Mouse (Mus musculus): ENCODE measurements around the gene Wdr66. TPM values are rescaled to one million over a fixed set of nuclear protein-coding genes. Genes with fewer than 3 reads are reported as not detected.
"Not testable (repeated sequence)": the region's sequence is repeated elsewhere in the genome, so short reads cannot be mapped to it uniquely, and the experiment has no call there.

Gene Wdr66
- total RNA-seq (2021): 1 to 10 TPM; 2.2 to 3.3 TPM

DNA sequence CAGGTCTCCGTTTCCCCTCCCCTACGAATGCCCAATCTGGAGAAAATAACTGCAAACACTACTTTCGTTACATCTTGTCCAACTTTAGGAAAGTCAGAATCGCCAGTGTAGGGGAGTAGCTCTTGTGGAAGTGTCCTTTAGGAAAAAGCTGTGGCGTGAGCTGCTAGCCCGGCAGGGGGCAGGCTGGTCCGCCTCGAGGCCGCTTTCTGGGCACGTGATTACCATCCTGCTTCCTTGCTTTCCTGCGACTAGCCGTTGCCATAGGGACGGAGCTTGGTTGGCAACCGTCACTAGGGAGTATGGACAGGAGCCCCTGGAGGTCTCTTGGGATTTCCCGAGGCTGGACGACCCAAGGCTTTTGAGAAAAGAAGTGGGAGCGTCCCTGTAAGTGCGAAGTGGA, at the start of gene Wdr66:
TSS of gene Wdr66 (plus strand) at position 269 of the 400 bp plus-strand sequence.
- DNase-seq: peak; percentile 93

DNA sequence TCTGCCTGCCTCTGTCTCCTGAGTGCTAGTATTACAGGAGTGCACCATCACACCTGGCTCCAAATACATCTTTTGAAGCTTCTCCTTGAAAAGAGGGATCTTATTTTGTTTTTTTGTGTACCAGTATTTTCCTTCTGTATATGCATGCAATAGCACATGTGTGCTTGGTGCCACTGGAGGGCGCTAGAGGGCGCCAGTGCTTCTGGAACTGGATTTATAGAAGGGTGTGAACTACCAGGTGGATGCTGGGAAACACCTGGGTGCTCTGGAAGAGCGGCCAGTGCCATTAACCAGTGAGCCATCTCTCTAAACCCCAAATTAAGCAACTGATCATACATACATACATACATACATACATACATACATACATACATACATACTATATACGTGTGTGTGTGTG, 49.1 kb upstream of the Wdr66 start:
- DNase-seq: not testable (repeated sequence)

DNA sequence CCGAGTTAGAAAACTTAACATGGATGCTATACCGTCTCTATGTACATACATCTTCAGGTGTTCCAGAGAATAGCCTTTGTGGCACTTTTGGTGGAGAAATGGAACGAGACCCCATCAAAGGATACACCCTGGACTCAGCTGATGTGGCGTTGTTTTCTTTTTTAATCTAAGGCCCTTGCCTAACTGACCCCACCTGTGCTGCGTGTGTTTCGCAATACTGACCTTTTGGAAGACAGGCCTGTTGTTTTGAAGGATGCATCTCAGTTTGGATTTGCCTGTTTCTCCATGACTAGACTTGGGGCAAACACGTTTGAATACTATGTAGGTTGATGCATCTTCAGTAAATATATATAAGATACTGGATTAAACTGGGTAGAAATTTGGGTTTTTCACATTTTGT, 48.3 kb upstream of the Wdr66 start:
- not testable (repeated sequence) for DNase-seq

DNA sequence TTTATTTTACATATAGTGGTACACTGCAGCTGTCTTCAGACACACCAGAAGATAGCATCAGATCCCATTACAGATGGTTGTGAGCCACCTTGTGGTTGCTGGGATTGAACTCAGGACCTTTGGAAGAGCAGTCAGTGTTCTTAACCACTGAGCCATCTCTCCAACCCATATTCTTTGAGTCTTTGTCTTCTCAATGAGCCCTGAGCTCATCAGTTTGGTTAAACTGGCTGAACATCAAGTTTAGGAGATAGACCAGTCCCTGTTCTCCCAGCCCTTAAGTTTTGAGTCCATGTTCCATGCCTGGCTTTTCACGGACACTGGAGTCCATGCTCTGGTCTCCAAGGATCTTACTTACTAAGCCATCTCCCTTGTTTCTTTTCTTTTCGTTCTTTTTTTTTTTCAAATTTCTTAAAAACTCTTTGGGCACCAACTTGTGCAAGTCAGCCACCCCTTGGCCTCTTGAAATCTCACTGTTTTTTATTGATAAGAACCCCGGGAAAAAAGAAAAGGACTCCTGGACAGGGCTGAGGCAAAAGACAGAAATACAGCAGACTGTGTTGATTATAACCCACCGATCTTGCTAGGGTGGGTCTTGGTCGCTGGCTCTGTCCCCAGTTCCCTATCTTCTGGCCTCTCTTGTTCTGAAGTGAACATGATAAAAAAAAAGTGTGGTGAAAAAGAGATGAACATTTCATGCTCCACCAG, 29.4 kb upstream of the Wdr66 start:
- not testable (repeated sequence) for DNase-seq

DNA sequence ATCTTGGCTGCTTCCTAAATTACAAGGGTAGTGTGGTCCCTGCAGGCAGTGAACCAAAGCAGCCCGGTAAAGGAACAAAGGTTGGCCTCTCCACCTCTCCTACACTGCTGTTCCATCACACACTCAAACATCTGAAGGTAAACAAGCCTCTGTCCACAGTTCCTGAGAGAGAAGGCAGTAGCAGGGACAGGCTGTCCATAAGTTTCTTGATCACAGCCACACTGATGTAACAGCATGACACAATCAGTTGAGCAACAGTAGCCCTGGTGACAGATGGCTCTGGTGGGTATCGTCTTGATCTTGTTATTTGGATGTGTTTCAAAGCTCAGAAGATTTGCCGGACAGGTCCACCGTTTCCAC, 28.9 kb upstream of the Wdr66 start:
- no peak for DNase-seq

DNA sequence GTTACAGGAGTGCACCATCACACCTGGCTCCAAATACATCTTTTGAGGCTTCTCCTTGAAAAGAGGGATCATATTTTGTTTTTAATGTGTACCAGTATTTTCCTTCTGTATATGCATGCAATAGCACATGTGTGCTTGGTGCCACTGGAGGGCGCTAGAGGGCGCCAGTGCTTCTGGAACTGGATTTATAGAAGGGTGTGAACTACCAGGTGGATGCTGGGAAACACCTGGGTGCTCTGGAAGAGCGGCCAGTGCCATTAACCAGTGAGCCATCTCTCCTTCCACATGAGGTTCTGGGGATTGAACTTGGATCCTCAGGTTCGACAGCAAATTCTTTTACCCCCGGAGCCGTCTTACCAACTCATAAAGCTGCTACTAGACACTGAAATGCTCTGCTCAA, 28.0 kb upstream of the Wdr66 start:
- DNase-seq: not testable (repeated sequence)

DNA sequence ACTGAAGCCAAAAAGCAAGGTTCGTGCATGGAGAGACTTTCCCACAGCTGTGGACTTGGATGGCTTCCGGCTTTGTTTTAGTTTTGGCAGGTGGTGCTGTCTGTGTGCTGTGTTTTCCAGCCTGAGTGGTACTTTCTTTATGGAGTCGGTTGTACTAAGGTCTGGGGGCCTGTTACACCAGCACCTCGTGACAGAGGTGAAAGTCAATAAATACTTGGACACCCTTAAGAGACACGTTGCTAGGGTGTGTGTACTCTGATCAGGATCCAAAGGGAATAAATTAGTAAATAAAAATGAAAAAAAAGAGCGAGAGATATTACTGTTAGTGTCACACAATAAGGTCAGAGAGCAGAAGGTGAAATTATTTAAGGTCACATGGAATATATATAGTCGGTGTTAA, 25.1 kb upstream of the Wdr66 start:
- DNase-seq: no peak

DNA sequence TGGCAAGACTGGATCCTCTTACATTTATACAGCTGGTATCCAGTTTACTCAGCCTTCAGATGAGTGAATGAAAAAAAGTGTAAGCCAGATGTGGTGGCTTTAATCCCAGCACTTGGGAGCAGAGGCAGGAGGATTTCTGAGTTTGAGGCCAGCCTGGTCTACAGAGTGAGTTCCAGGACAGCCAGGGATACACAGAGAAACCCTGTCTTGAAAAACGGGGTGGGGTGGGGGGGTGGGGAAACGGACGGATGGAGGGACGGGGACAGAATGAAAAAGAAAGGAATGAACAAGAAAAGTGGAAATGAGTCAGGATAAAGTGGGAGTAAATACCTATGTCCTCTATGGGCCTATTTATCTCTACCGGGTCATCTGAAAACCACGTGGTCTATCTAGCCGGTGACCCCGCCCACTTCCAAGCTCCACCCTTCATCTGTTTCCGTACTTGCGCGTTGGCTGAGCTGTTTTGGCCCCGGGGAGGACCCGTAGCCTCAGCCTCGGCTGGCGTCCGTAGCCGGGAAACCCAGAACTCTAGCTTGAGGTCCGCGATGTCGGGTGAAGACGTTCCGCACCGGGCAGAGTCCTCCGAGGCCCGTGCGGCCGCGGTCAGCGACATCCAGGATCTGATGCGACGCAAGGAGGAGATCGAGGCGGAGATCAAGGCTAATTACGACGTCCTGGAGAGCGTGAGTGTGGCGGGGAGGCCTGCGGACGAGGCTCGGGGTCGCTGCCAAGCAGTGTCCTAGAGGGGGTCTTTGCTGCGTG, 24.0 kb upstream of the Wdr66 start:
- peak; percentile 96 for DNase-seq

DNA sequence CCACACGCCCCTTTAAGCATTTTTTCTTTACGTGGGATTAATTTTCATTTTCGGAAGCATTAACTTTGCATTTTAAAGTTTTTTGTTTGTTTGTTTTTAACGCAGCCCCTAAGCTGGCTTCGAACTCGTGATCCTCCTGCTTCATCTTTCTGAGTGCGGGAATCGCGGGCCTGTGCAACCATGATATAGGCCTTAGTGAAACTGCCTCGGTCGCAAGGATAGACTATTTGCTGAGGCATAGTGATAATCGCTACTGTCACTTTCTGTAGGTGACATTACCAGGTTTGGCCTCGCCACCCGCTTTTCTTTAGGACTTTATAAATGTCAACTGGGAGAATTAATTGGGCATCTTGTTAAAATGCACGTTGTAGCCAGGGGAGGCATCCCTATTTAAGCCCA, 23.4 kb upstream of the Wdr66 start:
- no peak for DNase-seq

DNA sequence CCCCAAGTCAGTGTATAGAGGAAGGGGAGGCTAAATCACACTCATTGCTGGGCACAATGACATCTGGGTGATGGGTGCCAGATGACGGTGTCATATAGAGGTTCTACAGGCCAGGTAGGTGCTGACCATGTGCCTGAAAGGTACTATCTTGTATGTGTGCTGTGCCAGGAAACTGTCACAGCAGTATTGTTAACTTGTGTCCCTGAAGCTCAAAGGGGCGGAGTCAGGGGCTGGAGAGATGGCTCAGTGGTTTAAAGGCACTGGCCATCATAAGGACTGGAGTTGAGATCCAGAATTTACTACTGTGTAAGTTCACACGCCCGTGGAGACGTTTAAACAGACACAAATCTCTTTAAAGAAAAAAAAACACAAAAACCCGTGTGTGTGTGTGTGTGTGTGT, 22.6 kb upstream of the Wdr66 start:
- no peak for DNase-seq

DNA sequence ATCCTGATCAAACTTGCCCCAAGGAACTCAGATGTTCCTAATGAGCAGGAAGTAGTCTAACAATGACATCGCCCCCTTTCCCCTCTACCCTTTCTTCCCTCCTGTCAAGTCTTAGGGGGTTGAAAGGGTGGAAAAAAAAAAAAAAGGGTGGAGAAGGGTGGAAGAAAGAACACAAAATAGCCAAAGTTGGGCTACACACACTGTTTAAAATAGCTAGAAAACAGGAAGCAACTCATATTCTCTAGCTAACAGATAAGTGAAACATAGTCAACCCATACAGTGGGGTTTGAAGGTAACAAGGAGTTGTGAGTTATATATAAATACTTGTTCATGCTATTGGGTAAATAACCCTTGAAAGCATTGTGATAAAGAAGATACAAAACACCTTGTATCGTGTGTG, 19.7 kb upstream of the Wdr66 start:
- no peak for DNase-seq

DNA sequence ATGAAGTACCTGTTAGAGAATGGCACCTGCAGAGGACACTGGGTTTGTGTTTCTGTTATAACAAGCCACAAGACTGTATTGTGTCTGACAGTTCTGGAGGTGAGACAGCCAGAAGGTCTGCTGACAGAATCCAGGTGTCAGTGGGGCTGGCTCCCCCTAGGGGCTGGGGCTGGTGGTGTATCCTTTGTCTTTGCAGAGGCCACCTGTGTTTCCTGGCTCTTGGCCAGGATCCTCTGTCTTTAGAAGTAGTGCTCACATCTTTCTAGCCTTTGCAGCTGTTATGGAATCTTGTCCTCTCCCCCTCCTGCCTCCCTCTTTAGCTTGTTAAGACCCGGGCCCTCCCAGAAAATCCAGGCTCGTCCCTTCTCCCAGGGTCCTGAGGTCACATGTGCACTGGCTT, 16.2 kb upstream of the Wdr66 start:
- DNase-seq: peak; percentile 60

DNA sequence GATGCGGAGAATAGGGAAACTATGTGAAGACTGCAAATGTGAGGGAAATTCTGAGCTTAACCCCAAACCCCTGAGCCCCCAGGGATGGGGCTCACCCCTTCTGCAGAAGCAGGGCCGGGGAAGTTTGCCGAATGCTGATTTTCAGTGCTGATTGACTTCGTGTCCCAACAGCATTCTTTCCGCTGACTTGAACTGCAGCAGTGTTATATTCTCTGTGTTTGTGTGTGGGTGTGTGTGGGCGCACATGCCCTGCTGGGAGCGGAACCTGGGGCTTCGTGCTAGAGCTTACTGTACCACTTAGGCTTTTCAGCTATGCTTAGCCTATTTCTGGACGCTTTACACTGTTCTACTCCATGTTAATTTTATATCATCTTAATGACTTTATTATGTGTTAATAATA, 15.5 kb upstream of the Wdr66 start:
- no peak for DNase-seq

DNA sequence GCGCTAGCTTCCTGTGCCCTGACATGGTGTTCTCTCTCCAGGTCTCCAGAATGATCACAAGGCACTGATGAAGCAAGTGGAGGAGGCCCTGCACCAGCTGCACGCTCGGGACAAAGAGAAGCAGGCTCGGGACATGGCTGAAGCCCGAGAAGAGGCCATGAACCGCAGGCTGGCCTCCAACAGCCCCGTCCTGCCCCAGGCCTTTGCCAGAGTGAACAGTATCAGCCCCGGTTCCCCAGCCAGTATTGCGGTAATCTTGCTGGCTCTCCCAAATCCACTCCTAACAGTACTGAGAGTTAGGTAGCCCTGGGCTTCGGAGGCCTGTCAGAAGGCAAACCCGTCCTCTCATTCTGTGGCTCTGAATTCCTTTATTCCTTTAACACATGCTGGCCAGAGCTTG, 12.4 kb upstream of the Wdr66 start:
- DNase-seq: peak; percentile 21

DNA sequence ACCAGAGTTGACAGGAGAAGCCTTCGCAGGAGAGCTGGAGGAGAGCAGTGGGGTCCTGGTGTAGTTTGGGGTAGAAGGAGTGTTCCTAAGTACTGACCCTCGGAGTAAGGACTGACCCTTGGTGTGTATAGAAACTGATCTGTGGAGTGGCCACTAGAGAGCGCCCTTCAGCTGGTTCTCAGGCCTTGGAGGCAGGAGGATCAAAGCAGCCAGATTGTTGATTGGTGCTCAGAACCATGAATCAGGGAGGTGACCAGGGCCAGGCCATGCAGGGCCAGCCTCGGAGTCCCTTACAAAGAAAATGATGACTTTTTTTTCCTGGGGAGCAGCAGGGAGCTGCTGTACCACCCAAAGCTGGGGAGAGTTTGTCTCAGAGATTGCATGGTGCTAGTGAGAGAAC, 6.4 kb upstream of the Wdr66 start:
- DNase-seq: peak; percentile 60

DNA sequence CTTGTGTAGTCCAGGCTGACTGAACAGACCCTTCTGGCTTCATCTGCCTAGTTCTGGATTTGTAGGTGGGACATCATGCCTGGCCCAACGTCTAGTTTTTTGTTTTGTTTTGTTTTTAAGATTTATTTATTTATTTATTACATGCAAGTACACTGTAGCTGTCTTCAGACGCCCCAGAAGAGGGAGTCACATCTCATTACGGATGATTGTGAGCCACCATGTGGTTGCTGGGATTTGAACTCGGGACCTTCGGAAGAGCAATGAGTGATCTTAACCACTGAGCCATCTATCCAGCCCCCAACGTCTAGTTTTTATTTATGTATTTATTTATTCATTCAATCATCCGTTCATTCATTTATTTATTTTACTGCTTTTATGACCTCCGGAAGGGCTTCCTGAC, 512 bp upstream of the Wdr66 start:
- no peak for DNase-seq

DNA sequence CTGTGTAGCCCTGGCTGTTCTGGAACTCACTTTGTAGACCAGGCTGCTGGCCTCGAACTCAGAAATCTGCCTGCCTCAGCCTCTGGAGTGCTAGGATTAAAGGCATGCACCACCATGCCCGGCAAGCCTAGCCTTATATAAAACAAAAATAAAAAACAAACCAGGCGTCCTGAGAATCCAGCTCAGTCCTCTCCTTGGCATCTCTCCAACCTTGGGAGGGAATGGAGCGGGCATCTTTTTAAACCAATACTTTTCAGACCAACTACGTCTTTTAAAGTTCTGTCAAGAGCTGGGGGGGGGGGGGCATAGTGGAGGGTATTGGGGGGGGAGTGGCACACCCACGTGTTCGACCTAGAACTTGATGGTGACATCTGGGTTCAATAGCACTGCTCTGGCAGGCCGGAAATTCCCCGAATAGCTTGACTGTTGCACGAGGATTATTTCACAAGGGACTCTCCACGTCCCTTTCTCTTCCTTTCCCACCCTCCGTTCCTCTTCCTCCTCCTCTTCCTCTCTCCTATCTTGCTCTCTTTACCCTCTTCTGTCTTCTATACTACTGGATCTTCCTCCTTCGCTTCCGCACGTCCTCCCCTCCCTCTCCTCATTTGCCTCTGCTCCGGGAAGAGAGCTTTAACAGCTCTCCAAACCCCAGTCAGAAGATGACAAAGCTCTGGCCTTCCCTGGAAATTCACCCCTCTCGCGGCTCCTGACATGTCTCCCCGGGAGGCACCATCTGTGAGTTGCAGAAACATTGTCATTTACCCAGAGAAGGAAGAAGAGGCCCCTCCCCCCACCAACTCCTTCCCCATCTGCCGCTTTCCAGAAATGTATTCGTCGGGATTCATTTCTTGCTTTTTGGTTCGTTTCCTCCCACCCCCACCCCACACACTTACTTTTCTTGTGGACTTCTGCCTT, 5.2 kb downstream of the Wdr66 start:
- DNase-seq: peak; percentile 36

DNA sequence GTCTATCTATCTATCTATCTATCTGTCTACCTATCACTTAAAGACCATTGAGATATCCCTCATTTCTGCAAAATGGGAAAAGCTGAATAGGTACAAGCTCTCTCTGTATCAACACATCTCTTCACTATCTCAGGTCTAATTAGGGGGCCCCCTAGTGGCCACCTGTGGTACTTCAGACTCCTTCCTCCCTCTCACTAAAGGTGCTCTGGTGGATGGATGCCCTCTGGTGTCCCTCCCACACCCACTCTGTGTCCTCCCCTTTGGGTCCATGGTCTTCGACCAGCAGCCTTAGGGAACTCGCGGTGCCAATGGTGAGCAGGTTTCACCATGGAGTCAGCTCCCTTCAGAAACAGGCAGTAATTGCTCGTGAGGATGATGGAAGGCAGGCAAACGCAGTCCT, 7.1 kb downstream of the Wdr66 start:
- DNase-seq: peak; percentile 35

DNA sequence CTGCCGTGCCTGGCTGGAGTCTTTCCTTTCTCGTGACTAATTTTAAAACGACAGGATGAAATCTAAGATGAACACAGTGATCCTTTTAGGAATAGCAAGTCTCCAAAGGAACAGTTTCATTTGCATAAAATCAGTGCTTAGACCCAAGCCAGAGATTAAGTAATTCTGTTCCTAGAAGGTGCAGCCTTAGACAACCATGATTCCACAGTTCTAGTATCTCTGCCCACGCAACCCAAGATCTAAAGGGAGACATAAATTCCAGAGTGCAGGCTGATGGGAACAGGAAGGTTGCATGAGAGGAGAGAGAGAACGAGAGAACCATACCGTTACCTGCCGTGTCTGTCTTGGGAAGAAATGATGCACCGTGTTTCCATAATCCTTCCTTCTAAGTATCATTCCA, 8.8 kb downstream of the Wdr66 start:
- no peak for DNase-seq

DNA sequence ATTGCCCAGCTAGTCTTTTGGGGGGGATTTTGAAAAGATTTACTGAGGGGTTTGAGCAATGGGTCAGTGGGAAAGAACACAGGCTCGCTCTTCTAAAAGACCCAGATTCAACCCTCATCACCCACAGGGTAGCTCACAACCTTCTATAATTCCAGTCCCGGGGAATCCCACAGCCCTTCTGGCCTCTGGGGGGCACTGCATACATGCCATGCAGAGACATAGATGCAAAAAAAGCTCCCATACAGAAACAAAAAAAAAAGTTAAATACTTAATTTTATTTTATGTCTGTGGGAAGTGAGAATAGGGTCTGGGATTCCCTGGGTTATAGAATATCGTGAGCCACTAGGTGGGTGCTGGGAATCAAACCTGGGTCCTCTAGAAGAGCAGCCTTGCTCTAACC, 15.0 kb downstream of the Wdr66 start:
- DNase-seq: no peak

DNA sequence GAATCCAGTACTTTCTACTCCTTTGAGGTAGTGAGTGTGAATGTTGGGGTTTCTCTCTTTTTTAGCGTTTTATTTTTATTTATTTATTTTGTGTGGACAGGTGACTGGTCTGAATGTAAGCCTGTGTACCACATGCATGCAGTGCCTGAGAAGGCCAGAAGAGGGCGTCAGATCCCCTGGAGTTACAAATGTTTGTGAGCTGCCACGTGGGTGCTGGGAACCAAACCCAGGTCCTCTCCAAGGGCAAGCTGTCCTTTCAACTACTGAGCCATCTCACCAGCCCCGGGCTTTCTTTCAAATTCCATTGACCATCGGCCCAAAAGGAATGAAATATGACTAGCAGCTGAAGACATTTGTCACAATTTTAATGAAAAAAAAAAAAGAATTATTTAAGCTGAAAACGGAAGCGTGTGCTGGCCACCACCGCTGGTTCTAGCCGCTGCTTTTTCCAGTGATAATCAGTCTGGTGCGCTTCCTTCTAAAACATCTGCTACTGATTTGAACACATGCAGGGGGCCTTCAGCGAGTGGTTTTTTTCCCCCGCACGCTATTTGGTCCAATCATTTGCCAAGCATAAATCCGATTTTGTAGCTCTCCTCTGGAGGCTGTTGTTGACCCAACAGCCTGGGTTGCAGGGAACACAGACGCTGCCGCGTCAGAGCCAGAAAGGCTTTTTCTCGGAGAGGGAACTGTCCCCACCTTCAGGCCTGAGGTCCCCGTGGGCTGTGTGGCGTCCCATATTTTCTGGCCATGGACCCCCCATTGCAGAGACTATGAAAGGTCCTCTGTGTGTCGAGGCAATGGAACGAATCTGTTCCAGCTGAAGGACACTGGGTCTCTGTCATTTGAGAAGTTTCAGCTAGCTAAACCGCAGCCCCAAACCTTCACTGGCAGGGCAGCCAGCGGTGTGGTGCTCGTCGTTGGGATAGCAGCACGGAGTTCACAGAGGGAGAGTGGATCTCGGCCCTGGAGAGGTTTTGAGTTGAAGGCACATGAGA, 16.9 kb downstream of the Wdr66 start:
- DNase-seq: no peak

DNA sequence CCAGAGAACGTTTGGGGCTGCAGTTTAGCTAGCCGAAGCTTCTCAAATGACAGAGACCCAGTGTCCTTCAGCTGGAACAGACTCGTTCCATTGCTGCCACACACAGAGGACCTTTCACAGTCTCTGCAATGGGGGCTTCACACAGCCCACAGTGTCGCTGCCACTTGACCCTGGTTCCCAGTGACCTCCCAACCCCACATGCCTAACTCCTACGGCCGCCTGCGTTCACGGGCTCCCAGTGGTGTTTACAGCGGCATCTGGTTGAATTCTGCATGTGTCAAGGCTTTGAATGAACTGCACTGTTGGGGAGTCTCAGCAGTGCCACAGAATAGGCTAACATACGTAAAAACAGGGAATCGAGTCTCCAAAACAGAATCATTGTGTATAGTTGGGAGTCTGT, 19.0 kb downstream of the Wdr66 start:
- DNase-seq: no peak

All from heart, postnatal 4 days (tissue).